Mouse (Mus musculus): ENCODE results near the gene Scgb1c1.

DNA sequence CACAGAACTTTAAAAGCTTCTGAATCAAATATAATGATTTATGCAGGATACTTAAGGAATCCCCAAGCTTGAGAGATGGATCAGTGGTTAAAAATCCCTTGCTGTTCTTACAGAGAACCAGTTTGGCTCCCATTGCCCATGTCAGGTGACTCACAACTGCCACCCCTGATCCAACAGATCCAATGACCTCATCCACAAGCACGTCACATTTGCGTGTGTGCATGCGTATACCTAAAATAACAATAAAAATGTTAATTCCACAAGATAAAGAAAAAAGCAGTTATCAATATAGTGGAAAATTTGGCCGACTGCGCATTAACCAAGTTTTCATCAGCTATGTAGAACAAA lies 24.1 kb upstream of the Scgb1c1 start:
- no peak for TF ChIP-seq ZNF384 (IDR thresholded peaks at IDR 0.05; ENCODE audit: low read depth, low read length)
- TF ChIP-seq CHD2 (IDR thresholded peaks at IDR 0.05; ENCODE audit: low read depth, low read length) = no peak
- TF ChIP-seq HCFC1 (IDR thresholded peaks at IDR 0.05; ENCODE audit: borderline replicate concordance, insufficient read depth, low read length) = no peak
- no peak for TF ChIP-seq MAFK (IDR thresholded peaks at IDR 0.05; ENCODE audit: insufficient read depth, low read depth, low read length)

Data from ES-E14 (cell line).